Mouse (Mus musculus): Measurements from ENCODE around the gene Sim1. TPM values are rescaled to one million over a fixed set of nuclear protein-coding genes. Genes with fewer than 3 reads are reported as not detected.

Sim1 gene
- polyA plus RNA-seq, 1 experiment from 2014 or later, result not detected

- ATAC-seq (no peak), DNase-seq (peak; percentile 13)
- Histone ChIP-seq H3K4me1 (ENCODE audit: insufficient read depth) (peaks cover 8% of the 10 kb centered on the region), H3K4me3 (ENCODE audit: low read depth, low read length) (no peak overlapping the region), H3K27ac (ENCODE audit: low read depth) (no peak overlapping the region), H3K36me3 (replicated peaks; ENCODE audit: insufficient read depth, low read length) (no peaks in the 10 kb centered on the region), H3K9ac (replicated peaks) (no peak overlapping the region), H3K27me3 (ENCODE audit: insufficient read depth, low read length) (peaks cover 93% of the 10 kb centered on the region), H3K9me3 (ENCODE audit: low read length) (no peaks in the 10 kb centered on the region), H3K4me2 (ENCODE audit: low read depth, low read length) (no peak overlapping the region)
- TF ChIP-seq EP300 (IDR thresholded peaks at IDR 0.05; ENCODE audit: low read depth) (no peak), CTCF (IDR thresholded peaks at IDR 0.05; ENCODE audit: low read depth) (no peak)
- WGBS (ENCODE audit: insufficient replicate concordance), result 7% methylated on average over 21 of the region's 21 CpGs
Measured at GRCm38 (mm10) chr10:50895881-50896766, 1.6 kb downstream of the Sim1 start.

DNA sequence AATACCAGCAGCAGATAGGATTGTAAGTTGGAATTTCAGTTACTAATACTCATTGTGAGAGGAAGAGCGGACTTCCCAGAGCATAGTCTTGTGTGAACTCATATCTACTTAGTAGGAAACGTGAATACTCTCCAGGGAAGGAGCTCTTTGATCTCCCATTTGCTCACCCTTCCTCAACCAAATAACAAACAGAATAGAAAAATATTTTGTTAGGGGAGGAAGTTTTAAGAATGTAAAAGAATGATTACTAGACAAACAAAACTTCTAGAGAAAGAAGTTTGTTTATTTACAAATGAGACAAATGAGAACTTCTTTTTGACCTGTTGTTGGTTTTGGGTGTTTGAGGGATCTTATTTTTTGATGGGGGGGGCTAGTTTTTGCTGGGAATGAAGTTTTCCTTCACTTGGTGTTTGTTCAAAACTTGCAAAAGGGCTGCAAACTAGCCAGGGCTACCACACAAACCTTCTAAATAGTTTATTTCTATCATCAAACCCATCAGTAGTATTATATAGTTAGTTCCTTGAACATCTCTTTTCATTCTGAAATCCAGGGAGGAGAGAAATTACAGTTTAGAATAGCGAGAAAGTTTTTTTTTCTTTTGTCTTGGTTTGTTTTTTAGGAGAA lies 2.3 kb downstream of the Sim1 start:
- Histone ChIP-seq H3K4me2 (ENCODE audit: low read depth, low read length) (no peak overlapping the region), H3K27me3 (ENCODE audit: insufficient read depth, low read length) (peaks cover 94% of the 10 kb centered on the region), H3K4me3 (ENCODE audit: low read depth, low read length) (no peak overlapping the region), H3K9ac (replicated peaks) (no peak overlapping the region), H3K9me3 (ENCODE audit: low read length) (no peaks in the 10 kb centered on the region), H3K36me3 (replicated peaks; ENCODE audit: insufficient read depth, low read length) (no peaks in the 10 kb centered on the region), H3K27ac (ENCODE audit: low read depth) (no peak overlapping the region), H3K4me1 (ENCODE audit: insufficient read depth) (peaks cover 8% of the 10 kb centered on the region)
- no peak for DNase-seq
- no peak for ATAC-seq
- TF ChIP-seq EP300 (IDR thresholded peaks at IDR 0.05; ENCODE audit: low read depth) (no peak), CTCF (IDR thresholded peaks at IDR 0.05; ENCODE audit: low read depth) (no peak)
- WGBS (ENCODE audit: insufficient replicate concordance), result 11% methylated on average over 3 of the region's 3 CpGs

GRCm38 (mm10) chr10:50897530-50898471 lies 3.2 kb downstream of the Sim1 start:
- Histone ChIP-seq H3K4me2 (ENCODE audit: low read depth, low read length) (no peak overlapping the region), H3K9ac (replicated peaks) (no peak overlapping the region), H3K36me3 (replicated peaks; ENCODE audit: insufficient read depth, low read length) (no peaks in the 10 kb centered on the region), H3K27me3 (ENCODE audit: insufficient read depth, low read length) (peaks cover 94% of the 10 kb centered on the region), H3K27ac (ENCODE audit: low read depth) (no peak overlapping the region), H3K4me1 (ENCODE audit: insufficient read depth) (peaks cover 10% of the 10 kb centered on the region), H3K4me3 (ENCODE audit: low read depth, low read length) (no peak overlapping the region), H3K9me3 (ENCODE audit: low read length) (no peaks in the 10 kb centered on the region)
- no peak for ATAC-seq
- DNase-seq, result peak; percentile 33
- 3% methylated on average over 32 of the region's 32 CpGs for WGBS (ENCODE audit: insufficient replicate concordance)
- no peak for TF ChIP-seq EP300 (IDR thresholded peaks at IDR 0.05; ENCODE audit: low read depth)
- peak; percentile 53 for TF ChIP-seq CTCF (IDR thresholded peaks at IDR 0.05; ENCODE audit: low read depth)

DNA sequence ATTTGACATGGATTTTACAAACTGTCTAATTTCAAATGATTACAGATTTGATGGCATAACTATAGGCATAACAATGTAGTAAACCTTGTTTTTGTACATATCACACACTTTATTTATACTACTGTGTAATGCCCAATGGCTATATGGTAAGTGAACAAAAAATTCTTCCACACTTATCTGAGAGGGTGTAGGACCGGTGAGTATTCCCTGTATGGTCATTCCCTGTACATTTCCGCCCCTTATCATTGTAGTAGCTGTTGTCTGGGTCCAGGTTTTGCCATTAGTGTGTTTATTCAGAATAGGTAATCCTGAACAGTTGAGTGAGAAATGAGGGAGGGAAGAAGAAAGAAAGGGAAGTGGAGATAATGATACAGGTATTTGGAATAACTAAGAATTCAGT lies 4.1 kb downstream of the Sim1 start:
- TF ChIP-seq EP300 (IDR thresholded peaks at IDR 0.05; ENCODE audit: low read depth) (no peak), CTCF (IDR thresholded peaks at IDR 0.05; ENCODE audit: low read depth) (no peak)
- no peak overlapping the region for H3K4me2 ChIP-seq (ENCODE audit: low read depth, low read length)
- no peak overlapping the region for H3K9ac ChIP-seq (replicated peaks)
- no peaks in the 10 kb centered on the region for H3K9me3 ChIP-seq (ENCODE audit: low read length)
- 16% methylated on average over 2 of the region's 2 CpGs for WGBS (ENCODE audit: insufficient replicate concordance)
- DNase-seq, result no peak
- H3K4me1 ChIP-seq (ENCODE audit: insufficient read depth), result peaks cover 11% of the 10 kb centered on the region
- H3K36me3 ChIP-seq (replicated peaks; ENCODE audit: insufficient read depth, low read length), result no peaks in the 10 kb centered on the region
- no peak for ATAC-seq
- H3K27ac ChIP-seq (ENCODE audit: low read depth), result no peak overlapping the region
- no peak overlapping the region for H3K4me3 ChIP-seq (ENCODE audit: low read depth, low read length)
- H3K27me3 ChIP-seq (ENCODE audit: insufficient read depth, low read length), result peaks cover 94% of the 10 kb centered on the region

DNA sequence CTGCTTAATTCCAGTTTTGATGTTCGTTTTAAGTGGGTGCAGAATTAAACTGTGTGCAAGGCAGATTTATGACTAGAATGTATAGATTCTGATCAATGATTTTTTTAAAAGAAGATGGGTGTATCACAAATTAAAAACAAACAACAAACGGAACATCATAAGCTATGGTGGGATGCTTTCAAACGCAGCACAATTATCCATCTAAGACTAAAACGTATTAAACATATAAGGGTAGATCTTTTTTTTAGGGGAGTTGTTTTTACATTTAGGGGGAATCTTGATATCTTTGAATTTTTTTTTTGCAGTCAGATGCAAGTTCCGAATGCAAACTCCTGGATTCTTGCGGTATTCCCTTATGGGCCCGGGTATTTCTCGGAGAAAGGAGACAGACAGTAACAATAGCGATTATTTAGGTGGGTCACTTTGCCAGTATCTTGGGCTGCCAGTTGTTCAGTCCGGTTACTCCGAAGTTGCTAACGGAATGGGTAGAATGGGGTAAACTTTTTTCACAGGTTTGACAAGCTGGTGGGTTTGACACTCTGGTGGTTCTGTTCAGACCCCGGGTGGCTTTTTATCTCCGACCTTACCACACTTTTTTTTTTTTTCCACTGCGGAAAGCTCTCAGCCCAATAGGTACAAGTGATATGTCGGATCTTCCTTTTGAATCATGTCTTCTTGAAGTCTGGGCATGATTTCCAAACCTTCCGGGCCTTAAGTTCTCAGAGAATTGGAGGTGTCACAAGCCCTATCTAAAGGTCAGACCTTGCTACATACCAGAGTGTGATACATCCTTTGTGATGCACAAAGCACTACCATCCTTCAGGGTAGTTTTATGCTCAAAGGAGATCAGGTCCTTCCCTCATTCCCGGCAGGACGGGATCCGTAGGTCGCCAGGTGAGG lies 5.5 kb downstream of the Sim1 start:
- Histone ChIP-seq H3K27ac (ENCODE audit: low read depth) (no peak overlapping the region), H3K36me3 (replicated peaks; ENCODE audit: insufficient read depth, low read length) (no peaks in the 10 kb centered on the region), H3K4me3 (ENCODE audit: low read depth, low read length) (no peak overlapping the region), H3K4me2 (ENCODE audit: low read depth, low read length) (no peak overlapping the region), H3K4me1 (ENCODE audit: insufficient read depth) (peaks cover 3% of the 10 kb centered on the region; the same call in 1 of the 2 replicates), H3K9me3 (ENCODE audit: low read length) (no peaks in the 10 kb centered on the region), H3K27me3 (ENCODE audit: insufficient read depth, low read length) (peaks cover 94% of the 10 kb centered on the region), H3K9ac (replicated peaks) (no peak overlapping the region)
- TF ChIP-seq EP300 (IDR thresholded peaks at IDR 0.05; ENCODE audit: low read depth), result no peak
- no peak for TF ChIP-seq CTCF (IDR thresholded peaks at IDR 0.05; ENCODE audit: low read depth)
- WGBS (ENCODE audit: insufficient replicate concordance), result 4% methylated on average over 21 of the region's 21 CpGs
- ATAC-seq (no peak), DNase-seq (no peak)

Measured in liver, postnatal 0 days (tissue).